Mouse (Mus musculus): Measurements from ENCODE around the gene Babam2. TPM values are rescaled to one million over a fixed set of nuclear protein-coding genes. Genes with fewer than 3 reads are reported as not detected.

Gene Babam2
- polyA plus RNA-seq, 1 experiment from 2014 or later, result 45.9 TPM

DNA sequence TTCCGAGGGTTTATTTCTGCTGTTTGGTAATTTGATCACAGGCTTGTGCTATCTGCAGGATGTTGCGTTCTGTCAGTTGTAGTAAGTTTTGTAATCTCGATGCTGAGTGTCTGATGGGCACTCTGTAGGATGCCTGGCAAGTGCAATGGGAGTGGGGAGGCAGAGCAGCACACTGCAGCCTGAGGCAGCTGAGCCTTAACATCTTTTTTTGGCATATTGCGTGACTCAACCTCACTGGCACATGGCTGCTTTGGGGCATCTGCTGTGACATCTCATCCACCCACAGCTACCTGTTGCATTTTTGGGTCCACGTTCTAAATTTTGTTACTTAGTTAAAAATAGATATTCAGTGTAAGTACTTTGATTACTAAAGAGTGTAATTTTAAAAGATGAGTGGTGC, 7.5 kb downstream of the Babam2 start:
- Histone ChIP-seq H3K4me2 (no peak overlapping the region), H3K4me3 (ENCODE audit: low read depth, low read length) (no peak overlapping the region), H3K9me3 (ENCODE audit: control insufficient read depth, low read length) (no peaks in the 10 kb centered on the region), H3K4me1 (ENCODE audit: control insufficient read depth, insufficient read depth, low read length) (no peaks in the 10 kb centered on the region), H3K36me3 (ENCODE audit: control insufficient read depth, insufficient read depth, low read length) (no peaks in the 10 kb centered on the region), H3K27me3 (ENCODE audit: control insufficient read depth, insufficient read depth, low read length) (no peaks in the 10 kb centered on the region), H3K27ac (ENCODE audit: low read depth, low read length) (no peak overlapping the region), H3K9ac (ENCODE audit: low read length) (no peak overlapping the region)
- no peak for ATAC-seq (ENCODE audit: low FRiP score)
- no peak for DNase-seq (ENCODE audit: low spot score, missing footprints)
- WGBS, result 90% methylated on average over 5 of the region's 5 CpGs

DNA sequence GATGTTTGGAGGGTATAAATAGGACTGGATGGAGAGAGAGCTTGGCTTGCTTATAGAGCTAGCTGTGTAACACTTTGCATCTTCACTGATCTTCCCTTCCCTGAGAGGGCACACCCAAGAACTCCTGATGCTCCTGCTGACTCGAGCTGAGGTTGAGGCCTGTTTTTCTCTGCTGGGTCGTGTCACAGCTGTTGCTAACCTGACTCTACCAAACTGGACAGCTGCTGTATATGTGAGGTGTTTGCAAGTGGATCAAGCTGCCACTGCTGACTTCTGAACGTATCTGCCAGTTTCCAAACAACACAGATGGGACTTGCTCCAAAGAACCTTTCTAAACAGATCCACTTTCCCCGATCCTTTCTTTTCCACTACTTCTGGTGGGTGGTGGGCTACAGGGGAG, 9.3 kb downstream of the Babam2 start:
- 83% methylated on average over 4 of the region's 4 CpGs for WGBS
- Histone ChIP-seq H3K4me3 (ENCODE audit: low read depth, low read length) (no peak overlapping the region), H3K27ac (ENCODE audit: low read depth, low read length) (no peak overlapping the region), H3K4me1 (ENCODE audit: control insufficient read depth, insufficient read depth, low read length) (no peaks in the 10 kb centered on the region), H3K36me3 (ENCODE audit: control insufficient read depth, insufficient read depth, low read length) (no peaks in the 10 kb centered on the region), H3K9me3 (ENCODE audit: control insufficient read depth, low read length) (no peaks in the 10 kb centered on the region), H3K9ac (ENCODE audit: low read length) (no peak overlapping the region), H3K27me3 (ENCODE audit: control insufficient read depth, insufficient read depth, low read length) (no peaks in the 10 kb centered on the region), H3K4me2 (no peak overlapping the region)
- DNase-seq (ENCODE audit: low spot score, missing footprints) (no peak), ATAC-seq (ENCODE audit: low FRiP score) (no peak)

- Histone ChIP-seq H3K36me3 (ENCODE audit: control insufficient read depth, insufficient read depth, low read length) (no peaks in the 10 kb centered on the region), H3K27me3 (ENCODE audit: control insufficient read depth, insufficient read depth, low read length) (no peaks in the 10 kb centered on the region), H3K9ac (ENCODE audit: low read length) (no peak overlapping the region), H3K4me1 (ENCODE audit: control insufficient read depth, insufficient read depth, low read length) (no peaks in the 10 kb centered on the region), H3K4me3 (ENCODE audit: low read depth, low read length) (no peak overlapping the region), H3K9me3 (ENCODE audit: control insufficient read depth, low read length) (no peaks in the 10 kb centered on the region), H3K27ac (ENCODE audit: low read depth, low read length) (no peak overlapping the region), H3K4me2 (no peak overlapping the region)
- DNase-seq (ENCODE audit: low spot score, missing footprints), result no peak
- WGBS, result 69% methylated on average over 1 of the region's 1 CpGs
- ATAC-seq (ENCODE audit: low FRiP score), result no peak
Measured at GRCm38 (mm10) chr5:31709389-31709788, 11.9 kb downstream of the Babam2 start.

DNA sequence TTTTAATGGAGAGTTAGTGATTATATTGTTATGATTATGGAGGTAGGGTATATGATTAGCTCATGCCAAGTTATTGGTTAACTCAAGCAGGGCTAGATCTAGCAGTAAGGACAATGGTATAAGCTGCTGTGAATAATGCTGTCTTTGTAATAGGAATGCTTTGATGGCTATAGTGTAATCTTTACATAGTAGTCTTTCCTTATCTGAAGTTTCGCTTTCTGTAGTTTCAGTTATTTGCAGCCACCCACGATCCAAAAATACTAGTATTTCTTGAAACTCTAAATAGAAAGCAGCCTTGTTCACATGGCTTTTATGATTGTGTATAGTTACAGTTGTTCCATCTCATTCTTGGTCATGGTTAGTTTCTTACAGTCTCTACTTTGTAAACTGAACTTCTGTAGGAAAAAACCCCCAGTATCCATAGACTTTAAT, 15.8 kb downstream of the Babam2 start:
- Histone ChIP-seq H3K4me3 (ENCODE audit: low read depth, low read length) (no peak overlapping the region), H3K4me2 (no peak overlapping the region), H3K27me3 (ENCODE audit: control insufficient read depth, insufficient read depth, low read length) (no peaks in the 10 kb centered on the region), H3K9ac (ENCODE audit: low read length) (no peak overlapping the region), H3K27ac (ENCODE audit: low read depth, low read length) (no peak overlapping the region), H3K36me3 (ENCODE audit: control insufficient read depth, insufficient read depth, low read length) (no peaks in the 10 kb centered on the region), H3K9me3 (ENCODE audit: control insufficient read depth, low read length) (no peaks in the 10 kb centered on the region), H3K4me1 (ENCODE audit: control insufficient read depth, insufficient read depth, low read length) (no peaks in the 10 kb centered on the region)
- DNase-seq (ENCODE audit: low spot score, missing footprints), result no peak
- no peak for ATAC-seq (ENCODE audit: low FRiP score)
- WGBS, result 92% methylated on average over 2 of the region's 2 CpGs

DNA sequence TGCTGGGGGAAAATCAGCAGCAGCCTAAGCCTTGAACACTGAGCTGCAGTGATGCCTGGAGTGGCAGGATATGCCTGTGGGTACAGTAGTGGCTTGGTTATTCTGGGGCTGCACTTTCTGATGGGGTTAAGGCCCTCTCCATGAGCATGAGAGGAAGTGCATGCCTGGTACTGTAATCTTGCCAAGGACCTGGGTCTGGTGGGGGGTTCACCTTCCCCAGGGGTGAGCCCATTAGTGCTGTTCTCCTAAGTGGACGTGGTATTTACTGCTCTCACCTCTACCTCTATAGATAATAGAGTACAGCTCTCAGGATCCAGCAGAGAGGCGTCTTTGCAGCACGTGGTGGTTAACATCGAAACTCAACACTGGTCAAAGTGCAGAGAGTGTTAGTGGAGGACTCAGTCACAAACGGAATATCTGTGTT, 16.4 kb downstream of the Babam2 start:
- H3K27me3 ChIP-seq (ENCODE audit: control insufficient read depth, insufficient read depth, low read length), result no peaks in the 10 kb centered on the region
- no peak for ATAC-seq (ENCODE audit: low FRiP score)
- no peaks in the 10 kb centered on the region for H3K9me3 ChIP-seq (ENCODE audit: control insufficient read depth, low read length)
- H3K36me3 ChIP-seq (ENCODE audit: control insufficient read depth, insufficient read depth, low read length), result no peaks in the 10 kb centered on the region
- no peak overlapping the region for H3K9ac ChIP-seq (ENCODE audit: low read length)
- no peaks in the 10 kb centered on the region for H3K4me1 ChIP-seq (ENCODE audit: control insufficient read depth, insufficient read depth, low read length)
- no peak overlapping the region for H3K4me3 ChIP-seq (ENCODE audit: low read depth, low read length)
- no peak for DNase-seq (ENCODE audit: low spot score, missing footprints)
- no peak overlapping the region for H3K4me2 ChIP-seq
- WGBS, result 81% methylated on average over 5 of the region's 5 CpGs
- H3K27ac ChIP-seq (ENCODE audit: low read depth, low read length), result no peak overlapping the region

DNA sequence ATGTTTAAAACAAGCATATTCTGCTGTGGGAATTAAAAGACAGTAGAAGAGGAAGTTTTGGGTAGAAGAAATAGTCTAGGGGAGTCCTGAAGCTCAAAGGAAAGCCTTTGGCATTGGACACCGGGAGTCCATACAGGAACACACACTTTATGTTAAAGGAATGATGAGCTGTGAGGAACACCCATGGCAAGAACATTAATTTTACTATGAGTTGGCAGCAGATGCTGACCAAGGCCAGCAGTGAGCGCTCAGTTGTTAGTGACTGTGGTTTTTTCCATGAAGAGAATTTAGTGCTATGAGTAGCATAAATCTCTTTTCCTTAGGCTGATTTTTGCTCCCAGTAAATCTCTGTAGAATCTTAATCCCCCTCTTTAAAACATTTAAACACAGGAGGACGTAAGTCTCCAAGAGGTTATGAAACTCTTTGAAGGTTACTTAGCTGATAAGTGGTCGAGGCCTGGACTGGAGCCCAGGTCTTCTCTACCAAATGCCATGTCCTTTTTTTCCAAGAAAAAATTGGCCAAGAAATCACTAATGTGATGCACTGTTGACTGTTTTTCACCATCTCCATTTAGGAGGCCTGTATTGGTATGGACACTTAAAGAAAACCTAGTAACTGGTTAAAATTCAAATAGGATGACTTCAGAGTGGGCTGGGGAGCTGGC, 18.1 kb downstream of the Babam2 start:
- no peak for DNase-seq (ENCODE audit: low spot score, missing footprints)
- WGBS, result 84% methylated on average over 4 of the region's 4 CpGs
- H3K9me3 ChIP-seq (ENCODE audit: control insufficient read depth, low read length), result no peaks in the 10 kb centered on the region
- no peak overlapping the region for H3K27ac ChIP-seq (ENCODE audit: low read depth, low read length)
- no peak overlapping the region for H3K4me3 ChIP-seq (ENCODE audit: low read depth, low read length)
- no peak overlapping the region for H3K4me2 ChIP-seq
- H3K9ac ChIP-seq (ENCODE audit: low read length), result no peak overlapping the region
- H3K27me3 ChIP-seq (ENCODE audit: control insufficient read depth, insufficient read depth, low read length), result no peaks in the 10 kb centered on the region
- no peaks in the 10 kb centered on the region for H3K4me1 ChIP-seq (ENCODE audit: control insufficient read depth, insufficient read depth, low read length)
- no peaks in the 10 kb centered on the region for H3K36me3 ChIP-seq (ENCODE audit: control insufficient read depth, insufficient read depth, low read length)
- ATAC-seq (ENCODE audit: low FRiP score), result no peak

- DNase-seq (ENCODE audit: low spot score, missing footprints), result no peak
- WGBS, result 83% methylated on average over 6 of the region's 6 CpGs
- Histone ChIP-seq H3K36me3 (ENCODE audit: control insufficient read depth, insufficient read depth, low read length) (no peaks in the 10 kb centered on the region), H3K9ac (ENCODE audit: low read length) (no peak overlapping the region), H3K4me2 (no peak overlapping the region), H3K27ac (ENCODE audit: low read depth, low read length) (no peak overlapping the region), H3K9me3 (ENCODE audit: control insufficient read depth, low read length) (no peaks in the 10 kb centered on the region), H3K4me3 (ENCODE audit: low read depth, low read length) (no peak overlapping the region), H3K27me3 (ENCODE audit: control insufficient read depth, insufficient read depth, low read length) (no peaks in the 10 kb centered on the region), H3K4me1 (ENCODE audit: control insufficient read depth, insufficient read depth, low read length) (no peaks in the 10 kb centered on the region)
- no peak for ATAC-seq (ENCODE audit: low FRiP score)
Measured at GRCm38 (mm10) chr5:31724519-31724918, 27.0 kb downstream of the Babam2 start.

DNA sequence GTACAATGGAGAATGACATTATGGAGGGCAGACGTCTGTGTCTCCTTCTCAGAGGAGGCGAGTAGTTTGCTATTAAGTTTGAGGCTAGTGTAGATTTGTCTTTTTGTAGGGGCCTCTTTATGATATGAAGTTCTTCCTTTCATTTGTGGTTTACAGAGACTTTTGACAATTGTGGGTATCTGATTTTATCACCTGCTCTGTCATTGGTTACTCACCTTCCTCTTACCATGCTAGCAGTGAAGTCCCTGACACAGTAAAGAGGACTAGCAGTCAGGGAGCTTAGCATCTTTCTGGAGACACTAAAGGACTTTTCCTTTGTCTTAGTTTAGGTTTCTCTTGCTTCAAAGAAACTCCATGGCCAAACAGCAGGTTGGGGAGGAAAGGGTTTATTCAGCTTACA, 28.4 kb downstream of the Babam2 start:
- no peak for ATAC-seq (ENCODE audit: low FRiP score)
- H3K4me2 ChIP-seq, result no peak overlapping the region
- H3K36me3 ChIP-seq (ENCODE audit: control insufficient read depth, insufficient read depth, low read length), result no peaks in the 10 kb centered on the region
- H3K9me3 ChIP-seq (ENCODE audit: control insufficient read depth, low read length), result no peaks in the 10 kb centered on the region
- DNase-seq (ENCODE audit: low spot score, missing footprints), result no peak
- H3K9ac ChIP-seq (ENCODE audit: low read length), result no peak overlapping the region
- WGBS, result 90% methylated on average over 2 of the region's 2 CpGs
- H3K4me1 ChIP-seq (ENCODE audit: control insufficient read depth, insufficient read depth, low read length), result no peaks in the 10 kb centered on the region
- H3K27ac ChIP-seq (ENCODE audit: low read depth, low read length), result no peak overlapping the region
- H3K4me3 ChIP-seq (ENCODE audit: low read depth, low read length), result no peak overlapping the region
- no peaks in the 10 kb centered on the region for H3K27me3 ChIP-seq (ENCODE audit: control insufficient read depth, insufficient read depth, low read length)

GRCm38 (mm10) chr5:31727456-31727855, 30.0 kb downstream of the Babam2 start:
- Histone ChIP-seq H3K36me3 (ENCODE audit: control insufficient read depth, insufficient read depth, low read length) (no peaks in the 10 kb centered on the region), H3K4me1 (ENCODE audit: control insufficient read depth, insufficient read depth, low read length) (no peaks in the 10 kb centered on the region), H3K27me3 (ENCODE audit: control insufficient read depth, insufficient read depth, low read length) (no peaks in the 10 kb centered on the region), H3K9ac (ENCODE audit: low read length) (no peak overlapping the region), H3K27ac (ENCODE audit: low read depth, low read length) (no peak overlapping the region), H3K4me2 (no peak overlapping the region), H3K4me3 (ENCODE audit: low read depth, low read length) (no peak overlapping the region), H3K9me3 (ENCODE audit: control insufficient read depth, low read length) (no peaks in the 10 kb centered on the region)
- 87% methylated on average over 5 of the region's 5 CpGs for WGBS
- no peak for ATAC-seq (ENCODE audit: low FRiP score)
- DNase-seq (ENCODE audit: low spot score, missing footprints), result no peak

Data from midbrain, embryonic 11.5 days (tissue).